Mouse (Mus musculus): Measurements from ENCODE around the gene Ten1.

DNA sequence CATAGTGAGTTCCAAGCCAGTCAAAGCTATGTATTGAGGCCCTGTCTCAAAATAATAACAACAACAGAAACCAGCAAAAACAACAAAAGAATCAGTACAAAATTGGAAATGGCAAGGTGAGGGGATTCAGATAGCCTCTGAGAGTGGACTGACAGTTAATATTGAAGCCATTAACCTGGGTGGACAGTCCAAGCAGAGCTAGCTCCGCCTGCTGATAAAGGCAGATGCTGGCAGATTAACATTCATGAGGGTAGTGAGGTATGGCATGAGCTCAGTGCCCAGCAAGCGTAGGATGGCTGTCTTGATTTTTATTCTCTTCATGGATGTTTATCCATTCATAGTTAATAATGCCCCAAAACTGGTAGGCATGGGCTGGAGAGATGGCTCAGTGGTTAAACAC is 2.5 kb downstream of the Ten1 start:
- TF ChIP-seq GATA1 (IDR thresholded peaks at IDR 0.05; ENCODE audit: borderline replicate concordance, low read length): no peak
- TF ChIP-seq FLI1 (IDR thresholded peaks at IDR 0.05; ENCODE audit: low read length): no peak
